Mouse (Mus musculus) embryonic facial prominence, embryonic 15.5 days (tissue): ENCODE measurements around the gene Dhrs1. TPM values are rescaled to one million over a fixed set of nuclear protein-coding genes. Genes with fewer than 3 reads are reported as not detected.

ENCODE experiments used
- ATAC-seq: fragments of 200-750 bp; cut with Nextera tagmentation; 2 replicates; pipeline ENCODE4 v1.8.0; 2017; ENCODE audit warnings: low read depth, moderate TSS enrichment; ENCODE audit not compliant: insufficient number of reproducible peaks, low FRiP score, low TSS enrichment
- H3K27ac ChIP-seq: fragments of 300-500 bp; sonication (generic); replicated peaks from 2 replicates; pipeline ENCODE4 v1.5.1; 2015; ENCODE audit warnings: mild to moderate bottlenecking, inconsistent platforms
- H3K27me3 ChIP-seq: fragments of 300-500 bp; sonication (generic); 2 replicates; pipeline ENCODE4 v1.6.1; 2015; ENCODE audit warnings: inconsistent platforms
- H3K36me3 ChIP-seq: fragments of 300-500 bp; sonication (generic); 2 replicates; pipeline ENCODE4 v1.6.1; 2015; ENCODE audit warnings: mild to moderate bottlenecking, inconsistent platforms
- H3K4me1 ChIP-seq: fragments of 300-500 bp; sonication (generic); 2 replicates; pipeline ENCODE4 v1.6.1; 2015; ENCODE audit warnings: inconsistent platforms
- H3K4me2 ChIP-seq: fragments of 300-500 bp; sonication (generic); replicated peaks from 2 replicates; pipeline ENCODE4 v1.6.1; 2015; ENCODE audit warnings: mild to moderate bottlenecking, inconsistent platforms
- H3K4me3 ChIP-seq: fragments of 300-500 bp; sonication (generic); replicated peaks from 2 replicates; pipeline ENCODE4 v1.5.1; 2015; ENCODE audit warnings: mild to moderate bottlenecking, inconsistent platforms
- H3K9ac ChIP-seq: fragments of 300-500 bp; sonication (generic); 2 replicates; pipeline ENCODE4 v1.6.1; 2015; ENCODE audit warnings: inconsistent platforms
- H3K9me3 ChIP-seq: fragments of 300-500 bp; sonication (generic); replicated peaks from 2 replicates; pipeline ENCODE4 v1.6.1; 2016; ENCODE audit warnings: inconsistent platforms
- WGBS: fragments of 180-500 bp; shearing (Covaris S2); methylation state at CpG from one replicate; pipeline ENCODE4 v1.1.7; 2015; 5-methylcytosine and 5-hydroxymethylcytosine counted together
- polyA plus RNA-seq: library from polyadenylated mRNA; unstranded; fragments of >200 nt; fragmentation: Nextera tagmentation; extraction: Ambion mirVana; gene quantifications from 2 replicates; pipeline ENCODE4 v1.2.1, GENCODE M21; 2015

The Dhrs1 gene
- 87.3 and 90.0 TPM in 2 replicates for polyA plus RNA-seq

- H3K4me2 ChIP-seq = peak within 1 kb of the TSS; percentile 94
- peak within 1 kb of the TSS; percentile 91 for H3K4me3 ChIP-seq
- peaks cover 32% of the 10 kb centered on the region for H3K4me1 ChIP-seq
- peaks cover 42% of the 10 kb centered on the region for H3K36me3 ChIP-seq
- no peaks in the 10 kb centered on the region for H3K9me3 ChIP-seq
- H3K27ac ChIP-seq = peak within 1 kb of the TSS; percentile 51
- ATAC-seq = peak; percentile 81
- H3K27me3 ChIP-seq = no peaks in the 10 kb centered on the region
- 1% methylated on average over 47 of the region's 48 CpGs for WGBS
- H3K9ac ChIP-seq = peak within 1 kb of the TSS; percentile 86
Observed at GRCm38 (mm10) chr14:55745180-55745860, at the start of gene Dhrs1, which contains the start of gene Nop9. Gene Dhrs1, minus strand, starts transcription at chr14:55745690. Gene Nop9, plus strand, starts transcription at chr14:55745693.

- H3K36me3 ChIP-seq = no peaks in the 10 kb centered on the region
- WGBS = 56% methylated on average over 2 of the region's 2 CpGs
- no peaks in the 10 kb centered on the region for H3K9me3 ChIP-seq
- H3K9ac ChIP-seq = no peak overlapping the region
- no peaks in the 10 kb centered on the region for H3K27me3 ChIP-seq
- no peak overlapping the region for H3K4me2 ChIP-seq
- H3K4me1 ChIP-seq = no peaks in the 10 kb centered on the region
- ATAC-seq = no peak
- H3K27ac ChIP-seq = no peak overlapping the region
- H3K4me3 ChIP-seq = no peak overlapping the region
Observed at GRCm38 (mm10) chr14:55793946-55794345, 48.5 kb upstream of the Dhrs1 start.

GRCm38 (mm10) chr14:55793461-55793860, 48.0 kb upstream of the Dhrs1 start:
- Histone ChIP-seq H3K9ac (no peak overlapping the region), H3K27ac (no peak overlapping the region), H3K36me3 (no peaks in the 10 kb centered on the region), H3K27me3 (no peaks in the 10 kb centered on the region), H3K9me3 (no peaks in the 10 kb centered on the region), H3K4me2 (no peak overlapping the region), H3K4me3 (no peak overlapping the region), H3K4me1 (peaks cover 2% of the 10 kb centered on the region)
- no peak for ATAC-seq
- 47% methylated on average over 2 of the region's 2 CpGs for WGBS

GRCm38 (mm10) chr14:55788256-55789050, 43.0 kb upstream of the Dhrs1 start, which contains the start of gene Ripk3:
Gene Ripk3, minus strand, starts transcription at chr14:55788865.
- peak within 1 kb of the TSS; percentile 80 for H3K4me2 ChIP-seq
- peak within 1 kb of the TSS; percentile 49 for H3K4me3 ChIP-seq
- no peak within 1 kb of the TSS for H3K27ac ChIP-seq
- 5% methylated on average over 40 of the region's 40 CpGs for WGBS
- no peaks in the 10 kb centered on the region for H3K9me3 ChIP-seq
- peak within 1 kb of the TSS; percentile 34; the same call in 1 of the 2 replicates for H3K9ac ChIP-seq
- no peak for ATAC-seq
- peaks cover 18% of the 10 kb centered on the region for H3K4me1 ChIP-seq
- peaks cover 17% of the 10 kb centered on the region for H3K27me3 ChIP-seq
- no peaks in the 10 kb centered on the region for H3K36me3 ChIP-seq

GRCm38 (mm10) chr14:55787731-55788130, 42.2 kb upstream of the Dhrs1 start:
- 40% methylated on average over 11 of the region's 11 CpGs for WGBS
- Histone ChIP-seq H3K9ac (no peak overlapping the region), H3K4me2 (peak overlapping the region; percentile 80), H3K9me3 (no peaks in the 10 kb centered on the region), H3K27me3 (peaks cover 17% of the 10 kb centered on the region), H3K27ac (no peak overlapping the region), H3K36me3 (no peaks in the 10 kb centered on the region), H3K4me1 (peaks cover 21% of the 10 kb centered on the region), H3K4me3 (peak overlapping the region; percentile 49)
- ATAC-seq = no peak

GRCm38 (mm10) chr14:55785195-55785594, 39.7 kb upstream of the Dhrs1 start:
- Histone ChIP-seq H3K9ac (no peak overlapping the region), H3K27me3 (peaks cover 26% of the 10 kb centered on the region), H3K9me3 (no peaks in the 10 kb centered on the region), H3K36me3 (no peaks in the 10 kb centered on the region), H3K4me3 (no peak overlapping the region), H3K4me2 (no peak overlapping the region), H3K27ac (no peak overlapping the region), H3K4me1 (peaks cover 41% of the 10 kb centered on the region)
- 34% methylated on average over 6 of the region's 6 CpGs for WGBS
- no peak for ATAC-seq

GRCm38 (mm10) chr14:55783958-55784235, 38.4 kb upstream of the Dhrs1 start, which contains the start of gene Adcy4:
Gene Adcy4, minus strand, starts transcription at chr14:55784095.
- Histone ChIP-seq H3K27me3 (peaks cover 26% of the 10 kb centered on the region), H3K4me1 (peaks cover 41% of the 10 kb centered on the region), H3K36me3 (no peaks in the 10 kb centered on the region), H3K9me3 (no peaks in the 10 kb centered on the region), H3K27ac (peak within 1 kb of the TSS; percentile 88), H3K9ac (peak within 1 kb of the TSS; percentile 35), H3K4me3 (peak within 1 kb of the TSS; percentile 48), H3K4me2 (peak within 1 kb of the TSS; percentile 76)
- ATAC-seq = no peak
- 4% methylated on average over 13 of the region's 13 CpGs for whole genome bisulfite sequencing

- Histone ChIP-seq H3K4me3 (peak overlapping the region; percentile 48), H3K27ac (peak overlapping the region; percentile 88), H3K36me3 (peaks cover under 1% of the 10 kb centered on the region; the same call in 1 of the 2 replicates), H3K4me1 (peaks cover 38% of the 10 kb centered on the region), H3K4me2 (peak overlapping the region; percentile 76), H3K9me3 (no peaks in the 10 kb centered on the region), H3K27me3 (peaks cover 26% of the 10 kb centered on the region), H3K9ac (peak overlapping the region; percentile 35)
- ATAC-seq = peak; percentile 76
- whole genome bisulfite sequencing = 1% methylated on average over 31 of the region's 31 CpGs
Observed at GRCm38 (mm10) chr14:55783171-55783957, 37.9 kb upstream of the Dhrs1 start.

- ATAC-seq = no peak
- 34% methylated on average over 9 of the region's 9 CpGs for WGBS
- H3K4me1 ChIP-seq = peaks cover 29% of the 10 kb centered on the region
- no peaks in the 10 kb centered on the region for H3K9me3 ChIP-seq
- 0 out of 2 replicates have a peak, but pooled peaks cover 19% of the 10 kb centered on the region for H3K27me3 ChIP-seq
- H3K4me2 ChIP-seq = peak overlapping the region; percentile 76
- H3K4me3 ChIP-seq = peak overlapping the region; percentile 48
- peaks cover 8% of the 10 kb centered on the region for H3K36me3 ChIP-seq
- peak overlapping the region; percentile 88 for H3K27ac ChIP-seq
- 0 out of 2 replicates have a peak overlapping the region, but pooled peaks have one; percentile 4 for H3K9ac ChIP-seq
Observed at GRCm38 (mm10) chr14:55782361-55782960, 37.0 kb upstream of the Dhrs1 start.

GRCm38 (mm10) chr14:55781310-55781709, 35.8 kb upstream of the Dhrs1 start:
- Histone ChIP-seq H3K9me3 (no peaks in the 10 kb centered on the region), H3K4me1 (peaks cover 28% of the 10 kb centered on the region), H3K9ac (no peak overlapping the region), H3K4me3 (peak overlapping the region; percentile 48), H3K4me2 (peak overlapping the region; percentile 50), H3K36me3 (peaks cover 8% of the 10 kb centered on the region), H3K27me3 (0 out of 2 replicates have a peak, but pooled peaks cover 16% of the 10 kb centered on the region), H3K27ac (no peak overlapping the region; the same call in 1 of the 2 replicates)
- WGBS = 11% methylated on average over 14 of the region's 14 CpGs
- peak; percentile 61; the same call in 1 of the 2 replicates for ATAC-seq
